Mouse (Mus musculus) inflammation-experienced regulatory T-cells, adult 6 months (primary cell): ENCODE measurements around the gene Inha. TPM values are rescaled to one million over a fixed set of nuclear protein-coding genes. Genes with fewer than 3 reads are reported as not detected.
A peak's percentile ranks its signal among the peaks of the same experiment; 100 is the strongest.

Experiments
- ATAC-seq: one replicate; pipeline ENCODE4 v1.8.0; 2017
- polyA plus RNA-seq, 3 experiments: library from polyadenylated mRNA; unstranded; fragments of 100-300 nt; shearing (Covaris generic); gene quantifications; one replicate each; pipeline ENCODE4 v1.2.1; 2017

The Inha gene
- polyA plus RNA-seq, 3 experiments from 2014 or later: not detected

DNA sequence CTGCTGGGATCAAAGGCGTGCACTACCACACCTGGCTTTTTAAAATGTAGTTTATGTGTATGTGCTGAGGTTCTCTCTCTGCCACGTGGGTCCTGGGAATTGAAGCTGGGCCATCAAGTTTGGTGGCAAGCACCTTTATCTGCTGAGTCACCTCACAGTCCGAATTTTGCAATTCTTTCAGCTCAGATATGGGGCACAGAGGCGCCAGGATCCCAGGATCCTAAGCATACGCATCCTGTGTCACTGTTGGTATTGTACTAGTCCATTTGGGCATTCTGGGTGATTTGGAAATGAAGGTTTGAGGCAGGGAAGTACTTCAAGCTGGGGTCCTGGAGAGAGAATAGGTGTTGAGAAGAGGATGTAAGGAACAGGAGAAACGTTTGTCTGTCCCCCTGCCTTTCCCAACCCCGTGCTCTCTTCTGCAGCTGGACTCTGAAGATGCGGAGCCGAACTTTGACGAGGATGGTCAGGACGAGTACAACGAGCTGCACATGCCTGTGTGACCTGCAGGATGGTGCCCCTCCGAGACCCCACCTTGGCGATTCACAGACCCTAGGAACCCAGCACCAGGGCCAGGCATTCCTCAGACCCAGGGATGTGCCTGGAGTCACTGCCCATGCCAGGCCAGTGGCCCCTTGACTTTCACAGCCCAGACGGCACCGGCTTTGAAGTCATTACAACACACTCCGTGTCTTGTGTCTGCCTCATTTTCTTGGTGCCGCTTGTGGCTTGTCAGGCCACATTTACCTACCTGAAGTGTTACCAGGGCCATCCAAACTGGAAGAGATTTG, 51.7 kb downstream of the Inha start:
- no peak for ATAC-seq

DNA sequence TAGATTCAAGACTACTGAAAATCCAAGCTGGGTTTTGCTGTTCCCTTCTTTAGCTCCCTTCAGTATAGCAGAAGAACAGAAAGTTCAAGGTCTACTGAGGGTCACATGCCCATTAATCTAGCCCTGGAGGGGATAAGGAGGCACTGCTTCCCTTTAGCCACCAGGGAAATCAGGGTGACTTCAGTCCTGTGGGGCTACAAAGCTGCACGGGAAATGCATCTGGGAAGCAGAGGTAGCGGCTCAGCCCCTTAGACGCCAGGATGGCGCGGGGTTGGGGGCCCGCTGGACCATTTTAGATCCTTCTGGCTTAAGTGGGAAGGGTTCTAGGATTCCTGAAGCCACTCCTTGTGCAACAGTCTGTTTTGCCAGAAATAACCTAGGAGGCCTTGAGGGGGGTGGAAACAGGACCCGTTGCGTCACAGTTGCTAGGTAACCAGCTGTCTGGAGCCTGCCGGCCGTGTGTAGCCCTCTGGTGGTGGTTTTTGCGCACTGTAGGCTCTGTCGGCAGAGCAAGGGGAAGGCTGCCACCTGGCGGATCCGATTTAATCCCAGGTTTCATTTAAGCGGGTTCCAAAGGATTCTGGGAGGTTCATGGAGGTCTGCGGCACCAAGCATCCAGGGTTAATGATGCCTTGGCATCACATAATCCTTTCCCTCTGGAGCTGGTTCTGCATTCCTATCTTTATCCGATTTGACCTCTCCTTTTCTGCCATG, 52.5 kb downstream of the Inha start:
- peak; percentile 69 for ATAC-seq

Other genes with a start within 250 kb of the Inha start
- gene Ptprn, start 242.6 kb upstream of the Inha start, polyA plus RNA-seq: under 1 TPM in 1 of 3 experiments, not detected in 2; 0.36 TPM
- not detected for gene Resp18, start 228.7 kb upstream of the Inha start, polyA plus RNA-seq
- 10 to 100 TPM; 52.9 to 68.4 (median 62.8) TPM for gene Dnpep, start 189.1 kb upstream of the Inha start, polyA plus RNA-seq
- under 1 TPM in 1 of 3 experiments, not detected in 2; 0.64 TPM for gene Des, start 146.7 kb upstream of the Inha start, polyA plus RNA-seq
- gene Speg, start 131.8 kb upstream of the Inha start, polyA plus RNA-seq: under 1 TPM in 1 of 3 experiments, not detected in 2; 0.34 TPM
- 10 to 100 TPM; 44.2 to 67.2 (median 62.7) TPM for gene Gmppa, start 71.1 kb upstream of the Inha start, polyA plus RNA-seq
- gene Asic4, start 56.6 kb upstream of the Inha start, polyA plus RNA-seq: not detected
- 1 to 10 TPM; 5.5 to 6.9 (median 5.6) TPM for gene Chpf, start 27.8 kb upstream of the Inha start, polyA plus RNA-seq
- gene Tmem198, start 27.5 kb upstream of the Inha start, polyA plus RNA-seq: under 1 TPM in 1 of 3 experiments, not detected in 2; 0.24 TPM
- not detected for gene Obsl1, start 625 bp upstream of the Inha start, polyA plus RNA-seq
- gene Stk11ip, start 14.5 kb downstream of the Inha start, polyA plus RNA-seq: 10 to 100 TPM in 2 of 3 experiments, 1 to 10 TPM in 1; 6.5 to 11.9 (median 10.5) TPM
- under 1 TPM in 1 of 3 experiments, not detected in 2; 0.05 TPM for gene Slc4a3, start 39.2 kb downstream of the Inha start, polyA plus RNA-seq